Mouse (Mus musculus) thymus, postnatal 14 days (tissue): ENCODE measurements around the gene Rpl3.

ENCODE experiments used
- DNase-seq: peaks from one replicate; pipeline ENCODE4 v3.0.0; 2021

Gene Rpl3

DNA sequence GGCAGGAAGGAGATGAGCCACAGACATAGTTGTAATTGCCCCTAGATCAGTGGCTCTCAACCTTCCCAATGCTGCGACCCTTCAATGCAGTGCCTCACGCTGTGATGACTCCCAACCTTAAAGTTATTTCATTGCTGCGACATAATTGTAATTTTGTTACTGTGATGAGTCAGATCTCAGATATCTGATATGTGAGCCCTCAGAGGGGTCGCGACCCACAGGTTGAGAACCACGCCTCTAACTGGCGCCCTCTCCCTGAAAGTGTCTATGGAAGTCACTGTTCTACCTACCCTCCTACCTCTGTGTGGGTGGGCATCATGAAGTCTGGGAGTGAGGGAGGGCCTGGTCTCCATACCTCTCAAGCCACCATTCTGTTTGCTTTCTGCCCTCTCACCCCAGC lies 22.7 kb upstream of the Rpl3 start:
- no peak for DNase-seq

DNA sequence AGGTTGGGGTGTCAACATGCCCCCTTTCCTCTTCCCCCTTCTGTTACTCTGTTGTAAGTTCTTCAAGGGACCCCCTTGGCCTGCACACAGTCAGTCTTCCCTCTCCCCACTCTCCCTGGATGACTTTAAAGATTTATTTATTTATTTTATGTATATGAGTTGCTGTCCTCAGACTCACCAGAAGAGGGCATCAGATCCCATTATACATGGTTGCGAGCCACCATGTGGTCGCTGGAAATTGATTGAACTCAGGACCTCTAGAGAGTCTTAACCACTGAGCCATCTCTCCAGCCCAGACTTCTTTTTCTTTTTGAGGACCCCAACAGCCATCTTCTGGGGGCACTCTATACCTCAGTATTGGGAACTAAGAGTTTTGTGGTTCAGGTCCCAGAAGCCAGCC lies 20.8 kb upstream of the Rpl3 start:
- no peak for DNase-seq

DNA sequence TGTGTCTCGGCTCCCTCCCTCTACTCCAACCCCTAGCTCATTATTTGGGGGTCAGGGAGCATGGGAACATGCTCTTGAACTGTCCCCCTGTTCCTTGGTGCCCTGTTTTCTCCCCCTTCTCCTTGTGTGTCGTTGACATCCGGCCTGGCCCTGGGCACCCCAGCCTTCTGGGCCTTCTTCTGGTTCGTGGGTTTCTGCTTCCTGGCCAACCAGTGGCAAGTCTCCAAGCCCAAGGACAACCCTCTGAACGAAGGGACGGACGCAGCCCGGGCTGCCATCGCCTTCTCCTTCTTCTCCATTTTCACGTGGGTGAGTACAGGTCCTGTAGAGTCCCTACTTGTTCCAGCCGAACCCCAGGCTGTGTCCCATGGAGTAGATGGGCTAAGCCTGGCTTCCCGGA lies 19.8 kb upstream of the Rpl3 start:
- DNase-seq, result no peak

- DNase-seq, result no peak
These were observed 15.9 kb upstream of the Rpl3 start for GRCm38 (mm10) chr15:80107575-80107974.

- no peak for DNase-seq
These were observed 15.5 kb upstream of the Rpl3 start for GRCm38 (mm10) chr15:80107143-80107542.

GRCm38 (mm10) chr15:80105490-80106410 lies 14.1 kb upstream of the Rpl3 start:
- DNase-seq, result no peak

GRCm38 (mm10) chr15:80102495-80102894 lies 10.8 kb upstream of the Rpl3 start:
- no peak for DNase-seq

- DNase-seq, result no peak
These were observed 9.8 kb upstream of the Rpl3 start for GRCm38 (mm10) chr15:80101503-80101902.

DNA sequence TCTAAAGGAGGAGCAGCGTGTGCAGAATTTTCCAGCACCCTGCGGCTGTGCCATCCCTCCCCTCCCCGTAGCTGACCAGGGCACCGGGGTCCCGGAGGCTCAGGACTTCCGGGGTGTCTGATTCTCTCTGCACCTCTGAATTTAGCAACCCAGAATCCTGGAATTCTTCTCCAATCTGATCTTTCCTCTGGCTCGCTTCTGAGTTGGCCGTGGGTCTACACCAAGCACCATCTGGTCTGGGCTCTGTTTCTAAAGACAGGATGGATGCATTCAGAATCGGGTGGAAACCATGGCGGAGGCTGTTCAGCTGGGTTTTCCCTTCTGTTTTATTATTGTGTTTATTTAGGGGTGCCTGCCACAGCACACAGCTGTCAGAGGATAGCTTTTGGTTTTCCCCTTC lies 9.2 kb upstream of the Rpl3 start:
- DNase-seq, result no peak

DNA sequence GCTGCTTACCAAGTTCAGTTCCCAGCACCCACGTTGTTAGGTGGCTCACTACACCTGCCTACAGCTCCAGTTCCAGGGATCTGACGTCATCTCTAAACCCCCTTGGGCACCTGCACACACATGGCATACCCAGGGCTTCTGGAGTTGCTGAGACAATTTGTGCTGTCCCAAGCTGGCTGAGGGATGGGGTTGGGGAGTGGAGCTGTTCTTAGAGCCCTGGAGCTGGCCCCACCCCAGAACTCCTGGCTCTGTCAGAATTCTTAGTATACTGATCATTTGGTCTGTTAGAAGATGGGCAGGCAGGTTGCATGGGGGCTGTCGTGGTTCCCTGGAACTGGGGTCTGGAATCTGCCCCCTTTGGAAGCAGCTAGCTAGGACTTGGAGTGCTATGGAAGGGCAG lies 8.5 kb upstream of the Rpl3 start:
- DNase-seq, result no peak

- no peak for DNase-seq
These were observed 7.8 kb upstream of the Rpl3 start for GRCm38 (mm10) chr15:80099477-80099876.

DNA sequence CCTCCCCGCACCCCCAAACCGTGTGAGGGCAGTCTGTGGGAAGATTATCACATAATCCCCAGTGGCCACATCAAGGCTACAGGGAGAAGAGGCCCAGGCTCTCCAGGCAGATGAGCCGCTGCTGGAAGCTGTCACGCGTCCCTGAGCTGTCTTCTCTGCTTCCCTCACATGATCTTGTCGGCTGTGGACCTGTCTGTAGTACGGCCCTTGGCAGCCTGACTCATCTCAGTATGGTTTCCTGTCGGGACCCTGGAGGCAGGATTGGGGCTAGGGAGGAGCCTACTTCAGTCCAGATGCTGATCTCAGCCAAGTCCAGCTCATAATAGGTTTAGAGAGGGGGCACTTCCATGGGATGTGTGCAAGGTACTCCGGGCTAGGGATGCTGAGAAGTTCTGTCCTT lies 7.1 kb upstream of the Rpl3 start:
- DNase-seq, result no peak

GRCm38 (mm10) chr15:80097999-80098461 lies 6.4 kb upstream of the Rpl3 start:
- DNase-seq, result no peak

GRCm38 (mm10) chr15:80096946-80097881 lies 5.5 kb upstream of the Rpl3 start:
- peak; percentile 66 for DNase-seq

DNA sequence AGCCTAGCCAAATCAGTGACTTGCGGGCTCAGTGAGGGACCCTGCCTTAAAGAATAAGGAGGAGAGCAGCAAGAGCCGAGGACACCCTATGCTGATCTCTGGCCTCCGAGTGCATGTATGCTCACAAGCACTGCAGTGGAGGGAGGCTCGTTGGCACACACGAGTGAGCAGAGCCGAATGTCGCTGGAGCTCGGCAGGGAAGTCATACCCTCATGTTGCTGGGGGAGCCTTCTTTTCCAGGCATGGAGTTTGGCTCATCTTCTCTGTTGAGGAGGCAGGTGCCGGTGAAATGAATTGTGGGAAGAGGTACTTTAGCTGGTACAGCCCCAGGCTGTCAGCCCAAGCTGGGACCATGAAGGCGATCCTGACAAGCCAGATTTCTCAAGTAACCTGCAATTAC lies 4.7 kb upstream of the Rpl3 start:
- DNase-seq, result no peak

DNA sequence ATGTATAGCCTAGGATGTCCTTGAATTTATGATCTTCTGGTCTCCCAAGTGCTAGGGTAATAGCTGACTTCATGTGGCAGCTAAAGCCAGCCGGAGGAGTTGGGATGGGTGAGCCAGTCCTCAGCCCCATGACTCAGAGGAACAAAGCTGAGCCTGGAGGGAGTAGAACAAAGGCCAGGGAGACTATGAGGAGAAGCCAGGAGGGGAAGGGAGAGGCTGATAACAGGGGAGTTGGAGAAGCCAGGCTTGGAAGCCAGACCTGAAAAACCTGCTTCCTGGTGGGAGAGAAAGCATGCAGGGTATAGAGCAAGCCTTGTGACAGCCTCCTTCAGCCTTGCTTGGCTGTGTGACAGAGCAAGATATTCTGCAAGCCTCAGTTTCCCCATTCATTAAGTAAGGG lies 3.9 kb upstream of the Rpl3 start:
- no peak for DNase-seq

GRCm38 (mm10) chr15:80094201-80094600 lies 2.5 kb upstream of the Rpl3 start:
- no peak for DNase-seq

DNA sequence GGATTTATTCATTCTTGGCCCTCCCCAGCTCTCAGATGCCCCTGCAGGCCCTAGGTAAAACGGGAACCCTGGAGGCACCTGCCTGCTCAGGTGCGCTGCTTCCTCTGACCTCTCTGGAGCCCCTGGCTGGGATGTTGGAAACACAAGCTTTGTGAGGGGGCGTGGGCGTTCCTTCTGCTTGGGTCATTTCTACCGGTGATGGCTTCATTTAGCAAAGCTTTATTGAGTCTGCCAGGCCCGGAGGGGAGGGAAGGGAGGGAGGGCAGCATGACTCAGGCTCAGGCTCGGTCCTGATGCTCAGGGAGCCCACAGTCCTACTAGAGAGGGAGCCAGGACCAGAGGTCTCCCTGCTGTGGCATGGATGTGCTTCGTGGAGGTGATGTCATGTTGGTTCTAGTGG lies 931 bp upstream of the Rpl3 start:
- DNase-seq, result no peak

GRCm38 (mm10) chr15:80092041-80092441 lies 373 bp upstream of the Rpl3 start:
- no peak for DNase-seq

GRCm38 (mm10) chr15:80090741-80091120 lies 937 bp downstream of the Rpl3 start:
- peak; percentile 43 for DNase-seq

GRCm38 (mm10) chr15:80090155-80090554 lies 1.5 kb downstream of the Rpl3 start:
- no peak for DNase-seq

- DNase-seq, result peak; percentile 94
These were observed 3.0 kb downstream of the Rpl3 start for GRCm38 (mm10) chr15:80088637-80089036.

DNA sequence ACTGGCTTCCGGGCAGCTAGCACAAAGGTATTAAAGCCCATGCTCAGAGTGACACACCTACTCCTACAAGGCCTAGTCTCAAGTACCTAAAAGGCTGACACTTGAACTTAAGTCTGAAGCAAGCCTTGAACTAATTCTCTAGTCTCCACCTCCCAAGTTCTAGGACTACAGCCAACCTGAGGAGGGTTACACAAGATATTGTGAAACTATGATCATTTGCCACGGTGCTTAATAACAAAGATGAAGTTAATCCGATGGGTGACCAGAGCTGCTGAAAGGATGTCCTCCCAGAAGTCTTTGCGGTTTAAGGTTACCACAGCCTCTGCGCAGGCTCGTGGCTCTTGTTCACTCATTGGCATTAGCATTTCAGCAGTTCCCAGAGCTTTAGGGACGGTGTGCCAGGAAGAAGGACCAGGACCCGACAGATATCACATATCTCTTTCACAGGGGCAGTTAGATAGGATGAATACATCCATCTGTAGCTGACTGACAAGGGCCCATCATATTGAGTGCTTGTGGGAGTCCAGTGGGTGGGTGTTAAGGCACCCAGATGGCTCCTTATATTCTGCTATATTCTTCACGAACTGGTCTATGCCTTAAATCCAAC lies 4.2 kb downstream of the Rpl3 start:
- DNase-seq, result no peak
